Mouse (Mus musculus) layer of hippocampus, postnatal 25 days (tissue): ENCODE results near the gene Ino80. TPM values are rescaled to one million over a fixed set of nuclear protein-coding genes. Genes with fewer than 3 reads are reported as not detected.

Experiments used
- DNase-seq, 2 experiments: peaks; one replicate each; pipeline ENCODE4 v3.0.0; 2022; ENCODE audit warnings: mixed read lengths in 2 of 2, low spot score in 1 of 2; ENCODE audit errors: extremely low spot score in 1 of 2
- total RNA-seq, 2 experiments: library from RNA; stranded (reverse); gene quantifications; 2 replicates each; pipeline ENCODE4 v1.2.3; 2021

The Ino80 gene
- total RNA-seq, 2 experiments from 2014 or later: 16.0 to 19.1 TPM

- DNase-seq: no peak
Measured at GRCm38 (mm10) chr2:119356805-119357204, 120.7 kb downstream of the Ino80 start.

GRCm38 (mm10) chr2:119356310-119356709 lies 121.2 kb downstream of the Ino80 start:
- DNase-seq: no peak

- DNase-seq: no peak
Measured at GRCm38 (mm10) chr2:119355651-119356050, 121.8 kb downstream of the Ino80 start.

GRCm38 (mm10) chr2:119355089-119355488 lies 122.4 kb downstream of the Ino80 start:
- peak in 1 of 2 experiments; percentile 8 for DNase-seq

GRCm38 (mm10) chr2:119353707-119354106 lies 123.8 kb downstream of the Ino80 start:
- DNase-seq: no peak

- DNase-seq: peak; percentile 83 to 84
Measured at GRCm38 (mm10) chr2:119350555-119351486, 126.7 kb downstream of the Ino80 start, which contains the start of gene Chac1. Chac1 (plus strand) TSS chr2:119351229.

- no peak for DNase-seq
Measured at GRCm38 (mm10) chr2:119344537-119345138, 132.8 kb downstream of the Ino80 start.

- DNase-seq: peak; percentile 83 to 93
Measured at GRCm38 (mm10) chr2:119337425-119338265, 139.8 kb downstream of the Ino80 start.

GRCm38 (mm10) chr2:119336470-119336869 lies 141.0 kb downstream of the Ino80 start:
- DNase-seq: no peak

GRCm38 (mm10) chr2:119336002-119336401 lies 141.5 kb downstream of the Ino80 start:
- no peak for DNase-seq

- no peak for DNase-seq
Measured at GRCm38 (mm10) chr2:119335535-119335934, 142.0 kb downstream of the Ino80 start.

GRCm38 (mm10) chr2:119334964-119335525 lies 142.4 kb downstream of the Ino80 start:
- DNase-seq: no peak

- DNase-seq: no peak
Measured at GRCm38 (mm10) chr2:119334135-119334534, 143.4 kb downstream of the Ino80 start.

- DNase-seq: no peak
Measured at GRCm38 (mm10) chr2:119332177-119332661, 145.3 kb downstream of the Ino80 start.

- DNase-seq: no peak
Measured at GRCm38 (mm10) chr2:119330795-119331194, 146.7 kb downstream of the Ino80 start.

- no peak for DNase-seq
Measured at GRCm38 (mm10) chr2:119329123-119329817, 148.2 kb downstream of the Ino80 start.

- no peak for DNase-seq
Measured at GRCm38 (mm10) chr2:119328546-119328945, 148.9 kb downstream of the Ino80 start.

- no peak for DNase-seq
Measured at GRCm38 (mm10) chr2:119327942-119328526, 149.5 kb downstream of the Ino80 start.

- peak in 1 of 2 experiments; percentile 45 for DNase-seq
Measured at GRCm38 (mm10) chr2:119327102-119327480, 150.4 kb downstream of the Ino80 start.
